Mouse (Mus musculus) urinary bladder, postnatal 10 days (tissue): ENCODE results near the gene Gm10100.
"Not testable (repeated sequence)": the region's sequence is repeated elsewhere in the genome, so short reads cannot be mapped to it uniquely, and the experiment has no call there.

Source experiments
- DNase-seq: peaks from one replicate; pipeline ENCODE4 v3.0.0; 2022; ENCODE audit warnings: low spot score

The Gm10100 gene

DNA sequence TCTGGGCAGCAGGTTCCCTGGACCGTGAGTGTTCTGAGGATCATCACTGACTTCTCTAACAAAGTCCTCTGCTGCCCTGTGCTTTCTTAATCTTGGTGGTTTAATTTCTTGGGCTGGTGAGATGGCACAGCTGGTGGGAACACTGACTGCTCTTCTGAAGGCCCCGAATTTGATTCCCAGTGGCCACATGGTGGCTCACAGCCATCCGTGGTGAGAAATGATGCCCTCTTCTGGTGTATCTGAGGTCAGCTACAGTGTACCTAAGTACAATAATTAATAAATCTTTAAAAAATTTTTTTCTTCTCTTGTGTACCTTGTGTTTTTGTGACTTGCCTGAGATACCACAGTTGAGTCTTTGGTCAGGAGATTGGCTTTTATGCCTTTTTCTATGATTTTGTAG, 26.0 kb downstream of the Gm10100 start:
- not testable (repeated sequence) for DNase-seq

DNA sequence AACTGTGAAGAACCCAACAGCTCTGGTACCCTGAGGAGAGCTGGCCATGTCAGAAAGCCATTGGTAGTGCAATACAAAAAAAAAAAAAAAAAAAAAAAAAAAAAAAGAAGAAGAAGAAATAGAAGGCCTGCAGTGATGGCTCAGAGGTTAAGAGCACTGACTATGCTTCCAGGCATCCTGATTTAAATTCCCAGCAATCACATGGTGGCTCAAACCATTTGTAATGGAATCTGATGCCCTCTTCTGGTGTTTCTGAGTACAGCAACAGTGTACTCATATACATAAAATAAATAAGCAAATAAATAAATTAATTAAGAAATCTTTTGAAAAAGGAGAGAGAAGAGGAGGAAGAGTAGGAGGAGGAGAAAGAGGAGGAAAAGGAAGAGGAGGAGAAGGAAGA, 27.2 kb downstream of the Gm10100 start:
- DNase-seq = no peak

DNA sequence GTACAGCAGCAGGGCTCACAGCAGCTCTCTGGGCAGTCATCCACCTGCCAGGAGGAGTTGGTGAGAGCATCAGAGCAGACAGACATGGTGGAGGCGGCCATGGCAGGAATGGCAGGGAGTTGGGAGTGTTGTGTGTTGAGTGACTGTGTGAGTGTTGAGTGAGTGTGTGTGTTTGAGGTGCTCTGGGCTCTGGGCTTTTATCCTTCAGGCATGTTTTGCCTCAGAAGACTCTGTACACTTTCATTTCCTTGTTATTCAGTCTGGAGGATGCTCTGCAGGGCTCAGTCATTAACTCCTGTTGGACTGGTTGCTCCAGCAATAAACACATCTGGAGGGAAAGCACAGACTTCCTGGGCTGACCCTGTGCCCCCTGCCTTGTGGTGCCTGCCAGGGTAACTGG, 33.3 kb downstream of the Gm10100 start, which contains the start of gene Gm3233:
Gm3233 (minus strand) TSS at position 101 of the 400 bp plus-strand sequence.
- not testable (repeated sequence) for DNase-seq

DNA sequence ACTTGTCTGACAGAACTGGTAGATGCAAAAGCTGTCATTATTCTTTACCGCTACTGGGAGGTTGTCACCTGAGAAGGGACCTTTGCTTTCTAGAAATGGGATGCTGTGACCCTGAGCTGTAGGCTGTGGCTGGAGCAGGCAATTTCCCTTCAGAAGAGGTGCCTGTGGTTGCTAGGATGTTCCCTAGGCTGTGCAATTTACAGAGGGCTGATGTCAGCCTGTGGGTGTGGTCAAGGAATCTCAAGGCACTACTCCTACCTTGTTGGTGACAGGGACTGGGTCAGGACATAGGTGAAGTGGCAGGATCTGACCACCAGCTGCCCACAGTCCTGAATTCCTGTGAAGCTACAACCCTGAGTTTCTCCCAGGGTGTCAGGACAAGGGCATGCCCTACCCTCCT, 43.4 kb downstream of the Gm10100 start:
- DNase-seq = no peak

DNA sequence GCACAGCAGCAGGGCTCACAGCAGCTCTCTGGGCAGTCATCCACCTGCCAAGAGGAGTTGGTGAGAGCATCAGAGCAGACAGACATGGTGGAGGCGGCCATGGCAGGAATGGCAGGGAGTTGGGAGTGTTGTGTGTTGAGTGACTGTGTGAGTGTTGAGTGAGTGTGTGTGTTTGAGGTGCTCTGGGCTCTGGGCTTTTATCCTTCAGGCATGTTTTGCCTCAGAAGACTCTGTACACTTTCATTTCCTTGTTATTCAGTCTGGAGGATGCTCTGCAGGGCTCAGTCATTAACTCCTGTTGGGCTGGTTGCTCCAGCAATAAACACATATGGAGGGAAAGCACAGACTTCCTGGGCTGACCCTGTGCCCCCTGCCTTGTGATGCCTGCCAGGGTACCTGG, 44.9 kb downstream of the Gm10100 start, which contains the start of gene Gm3238:
Gm3238 (minus strand) TSS at position 101 of the 400 bp plus-strand sequence.
- DNase-seq = not testable (repeated sequence)

DNA sequence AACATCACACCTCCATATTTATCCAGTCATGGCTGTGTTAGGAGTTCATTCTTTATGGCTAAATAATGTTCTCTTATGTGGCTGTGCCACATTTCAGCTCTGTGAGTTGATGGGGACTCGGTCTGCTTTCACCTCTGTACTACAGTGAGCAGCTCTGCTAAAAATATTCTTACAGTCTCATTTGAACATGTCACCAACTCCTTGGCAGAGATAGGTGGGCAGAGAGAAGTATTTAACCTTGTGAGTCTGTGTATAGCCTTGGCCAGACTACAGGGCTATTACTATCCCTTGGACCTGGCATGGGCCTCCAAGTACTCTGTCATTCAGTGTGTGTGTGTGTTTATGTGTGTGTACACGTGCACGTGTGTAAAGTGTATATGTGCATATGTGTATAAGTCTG, 45.9 kb downstream of the Gm10100 start:
- DNase-seq = not testable (repeated sequence)
